ENCODE assay signal across 8 mouse cellular contexts in genomic region chr7:90129271-90129731, GRCm38 (mm10). TPM values are rescaled to one million over a fixed set of nuclear protein-coding genes. Genes with fewer than 3 reads are reported as not detected.
DNase-seq lines count a peak whose midpoint lies in the region; ATAC-seq and TF ChIP-seq lines count a peak whose summit lies in the region.

No protein-coding gene starts in this region.

- WGBS in liver, adult 2 months, result under 1% methylated on average over 12 of the region's 12 CpGs
- WGBS in heart, embryonic 15.5 days, result under 1% methylated on average over 12 of the region's 12 CpGs
- WGBS in lung, embryonic 16.5 days, result 1% methylated on average over 12 of the region's 12 CpGs

- peak overlapping the region; percentile 99 for H3K27ac ChIP-seq in liver, adult 2 months (replicated peaks; ENCODE audit: insufficient read depth, low read depth, low read length)
- H3K27ac ChIP-seq in heart, embryonic 15.5 days, result peak overlapping the region; percentile 100
- H3K27ac ChIP-seq in lung, embryonic 16.5 days (ENCODE audit: low read length), result peak overlapping the region; percentile 99

- peak; percentile 29; the same call in 1 of the 2 replicates for ATAC-seq in heart, embryonic 15.5 days (replicated peaks; ENCODE audit: insufficient number of reproducible peaks, insufficient read depth, low FRiP score, low read depth)
- peak; percentile 13 for ATAC-seq in lung, embryonic 16.5 days (ENCODE audit: low read depth)

- H3K4me1 ChIP-seq in liver, adult 2 months (ENCODE audit: control insufficient read depth, insufficient read depth, low read length), result peaks cover 15% of the 10 kb centered on the region; the same call in 1 of the 2 replicates
- H3K4me1 ChIP-seq in erythroblast, embryonic 14.5 days (ENCODE audit: control insufficient read depth), result peaks cover 44% of the 10 kb centered on the region
- peaks cover 18% of the 10 kb centered on the region for H3K4me1 ChIP-seq in heart, embryonic 15.5 days (replicated peaks)
- peaks cover 10% of the 10 kb centered on the region for H3K4me1 ChIP-seq in lung, embryonic 16.5 days (replicated peaks; ENCODE audit: control insufficient read depth, insufficient read depth, low read length)

- H3K4me2 ChIP-seq in heart, embryonic 15.5 days, result peak overlapping the region; percentile 87
- H3K4me2 ChIP-seq in lung, embryonic 16.5 days (ENCODE audit: low read depth, low read length), result peak overlapping the region; percentile 67

- H3K4me3 ChIP-seq in liver, adult 2 months (ENCODE audit: insufficient read depth, low read depth, low read length), result peak overlapping the region; percentile 85
- peak overlapping the region; percentile 100 for H3K4me3 ChIP-seq in erythroblast, embryonic 14.5 days (replicated peaks)
- H3K4me3 ChIP-seq in heart, embryonic 15.5 days, result peak overlapping the region; percentile 97
- peak overlapping the region; percentile 93 for H3K4me3 ChIP-seq in lung, embryonic 16.5 days (ENCODE audit: low read length)

- no peaks in the 10 kb centered on the region for H3K9me3 ChIP-seq in erythroblast, embryonic 14.5 days (ENCODE audit: control insufficient read depth, low read length)
- H3K9me3 ChIP-seq in heart, embryonic 15.5 days (replicated peaks), result no peaks in the 10 kb centered on the region
- H3K9me3 ChIP-seq in lung, embryonic 16.5 days (ENCODE audit: control insufficient read depth, low read length), result no peaks in the 10 kb centered on the region

- peak; percentile 83 for DNase-seq in liver, adult 2 months (ENCODE audit: extremely low read depth, low read depth, low spot score)
- no peak for DNase-seq in liver
- peak; percentile 37 for DNase-seq in adrenal gland, adult 8-10 months
- DNase-seq in kidney, postnatal 36 days, result peak; percentile 47 to 73
- peak; percentile 33 to 58 for DNase-seq in right cerebral cortex, postnatal 10 days (ENCODE audit: low spot score in 2 of 2)

- no peaks in the 10 kb centered on the region for H3K27me3 ChIP-seq in liver, adult 2 months (ENCODE audit: control insufficient read depth, insufficient read depth, low read length)
- H3K27me3 ChIP-seq in erythroblast, embryonic 14.5 days (ENCODE audit: control insufficient read depth), result no peaks in the 10 kb centered on the region
- H3K27me3 ChIP-seq in heart, embryonic 15.5 days, result no peaks in the 10 kb centered on the region
- H3K27me3 ChIP-seq in lung, embryonic 16.5 days (ENCODE audit: control insufficient read depth, insufficient read depth, low read depth, low read length), result no peaks in the 10 kb centered on the region

- no peak for TF ChIP-seq CTCF in liver, adult 2 months (IDR thresholded peaks at IDR 0.05; ENCODE audit: low read depth, low read length)

- no peaks in the 10 kb centered on the region for H3K36me3 ChIP-seq in liver, adult 2 months (ENCODE audit: control insufficient read depth, insufficient read depth, low read length)
- H3K36me3 ChIP-seq in erythroblast, embryonic 14.5 days (ENCODE audit: control insufficient read depth), result peaks cover 29% of the 10 kb centered on the region
- H3K36me3 ChIP-seq in heart, embryonic 15.5 days, result no peaks in the 10 kb centered on the region
- no peaks in the 10 kb centered on the region for H3K36me3 ChIP-seq in lung, embryonic 16.5 days (ENCODE audit: control insufficient read depth, insufficient read depth, low read length)

- H3K79me2 ChIP-seq in liver, adult 2 months (ENCODE audit: control insufficient read depth, insufficient read depth, low read length), result peaks cover 16% of the 10 kb centered on the region; the same call in 1 of the 2 replicates

- H3K9ac ChIP-seq in liver, adult 2 months (ENCODE audit: low read depth, low read length), result peak overlapping the region; percentile 91
- H3K9ac ChIP-seq in heart, embryonic 15.5 days, result peak overlapping the region; percentile 99
- peak overlapping the region; percentile 81 for H3K9ac ChIP-seq in lung, embryonic 16.5 days (ENCODE audit: low read length)

- no peak for TF ChIP-seq POLR2A in liver, adult 2 months (IDR thresholded peaks at IDR 0.05; ENCODE audit: extremely low read depth, insufficient read depth, low read length)

RNA-seq across cellular contexts. Expression of gene Picalm, which starts 0.7 kb away (rescaled TPM):
- 120 and 127 TPM in 2 replicates for total RNA-seq in liver, adult 2 months (2014; rRNA removed)
- polyA plus RNA-seq in liver, adult 2 months (2012; rRNA removed), result 24.6 and 29.7 TPM in 2 replicates
- 100 to 1,000 TPM; 106 to 151 (median 133) TPM for total RNA-seq in adrenal gland, adult 8-10 months (2022)
- 29.3 and 37.6 TPM in 2 replicates for polyA plus RNA-seq in erythroblast, embryonic 14.5 days (2012)
- polyA plus RNA-seq in heart, embryonic 15.5 days (2015; fragmentation: Nextera tagmentation; extraction: Ambion mirVana), result 26.6 and 28.0 TPM in 2 replicates
- polyA plus RNA-seq in lung, embryonic 16.5 days (2015; fragmentation: Nextera tagmentation; extraction: Ambion mirVana), result 46.0 and 49.7 TPM in 2 replicates
